ENCODE assay signal across 8 mouse cellular contexts in genomic region chr12:100210973-100211372, GRCm38 (mm10). TPM values are rescaled to one million over a fixed set of nuclear protein-coding genes. Genes with fewer than 3 reads are reported as not detected.
A peak's percentile ranks its signal among the peaks of the same experiment; 100 is the strongest.
DNase-seq lines count a peak whose midpoint lies in the region; ATAC-seq lines count a peak whose summit lies in the region.

No protein-coding gene starts in this region.

- H3K36me3 ChIP-seq in limb, embryonic 15.5 days: peaks cover 39% of the 10 kb centered on the region

- WGBS in limb, embryonic 15.5 days: 22% methylated on average over 5 of the region's 5 CpGs

- ATAC-seq in limb, embryonic 15.5 days (ENCODE audit: insufficient number of reproducible peaks, low FRiP score, low TSS enrichment, low read depth): peak; percentile 67

- H3K4me3 ChIP-seq in limb, embryonic 15.5 days: no peak overlapping the region

- H3K27me3 ChIP-seq in limb, embryonic 15.5 days: no peaks in the 10 kb centered on the region

- peak; percentile 88 for DNase-seq in heart, adult 11 months
- no peak for DNase-seq in heart, postnatal 25 days (ENCODE audit: low spot score)
- peak; percentile 75 for DNase-seq in urinary bladder, postnatal 14 days (ENCODE audit: low spot score)
- no peak for DNase-seq in urinary bladder, postnatal 10 days (ENCODE audit: low spot score)
- DNase-seq in naive thymus-derived CD4-positive, alpha-beta T cell, adult 2 months (ENCODE audit: low read depth): peak; percentile 22
- no peak for DNase-seq in gastrocnemius, postnatal 10 days
- DNase-seq in ovary, postnatal 10 days (ENCODE audit: low spot score): no peak

- intact Hi-C loops in heart, postnatal 25 days (cut with DNase I): no loop called here

- no peak overlapping the region for H3K4me2 ChIP-seq in limb, embryonic 15.5 days

- no peaks in the 10 kb centered on the region for H3K9me3 ChIP-seq in limb, embryonic 15.5 days

- peak overlapping the region; percentile 59 for H3K27ac ChIP-seq in limb, embryonic 15.5 days

- peaks cover 13% of the 10 kb centered on the region for H3K4me1 ChIP-seq in limb, embryonic 15.5 days

- no peak overlapping the region for H3K9ac ChIP-seq in limb, embryonic 15.5 days

RNA-seq across cellular contexts. Expression of gene Calm1, which starts 11.7 kb away (rescaled TPM):
- total RNA-seq in heart, postnatal 25 days (2021): 100 to 1,000 TPM; 264 to 282 TPM
- polyA plus RNA-seq in limb, embryonic 15.5 days (2015; fragmentation: Nextera tagmentation; extraction: Ambion mirVana): 1,371 and 1,465 TPM in 2 replicates
- 100 to 1,000 TPM; 360 to 362 TPM for total RNA-seq in gastrocnemius, postnatal 10 days (2021)

RNA-seq across cellular contexts. Expression of gene Nrde2, which starts 51.5 kb away (rescaled TPM):
- 10 to 100 TPM in 1 of 2 experiments, 1 to 10 TPM in 1; 10.0 to 12.7 TPM for total RNA-seq in heart, postnatal 25 days (2021)
- polyA plus RNA-seq in limb, embryonic 15.5 days (2015; fragmentation: Nextera tagmentation; extraction: Ambion mirVana): 11.7 and 12.8 TPM in 2 replicates
- total RNA-seq in gastrocnemius, postnatal 10 days (2021): 10 to 100 TPM; 11.1 to 11.2 TPM

Comparison
In these comparisons a context has a peak if more than half of its experiments do, and no peak if none do; other contexts are left out.
1. DNase-seq: peak in heart, adult 11 months (single experiment), urinary bladder, postnatal 14 days (single experiment) and naive thymus-derived CD4-positive, alpha-beta T cell, adult 2 months (single experiment); none in heart, postnatal 25 days (single experiment), urinary bladder, postnatal 10 days (single experiment), gastrocnemius, postnatal 10 days (single experiment) and ovary, postnatal 10 days (single experiment).